Mouse (Mus musculus): ENCODE measurements around the gene Nwd2. TPM values are rescaled to one million over a fixed set of nuclear protein-coding genes. Genes with fewer than 3 reads are reported as not detected.

Gene Nwd2
- polyA plus RNA-seq, 1 experiment: not detected

GRCm38 (mm10) chr5:63831054-63831453, 182.2 kb downstream of the Nwd2 start:
- TF ChIP-seq CTCF (IDR thresholded peaks at IDR 0.05; ENCODE audit: insufficient read depth, low read depth, low read length): no peak
- TF ChIP-seq POLR2A (IDR thresholded peaks at IDR 0.05; ENCODE audit: insufficient read depth, low read depth, low read length): no peak
- Histone ChIP-seq H3K4me3 (ENCODE audit: insufficient read depth, low read depth, low read length) (no peak overlapping the region), H3K27ac (ENCODE audit: insufficient read depth, low read depth, low read length) (no peak overlapping the region), H3K4me1 (ENCODE audit: control insufficient read depth, insufficient read depth, low read length) (no peaks in the 10 kb centered on the region)
- WGBS: 78% methylated on average over 4 of the region's 4 CpGs

GRCm38 (mm10) chr5:63833955-63834354, 185.1 kb downstream of the Nwd2 start:
- 71% methylated on average over 5 of the region's 5 CpGs for WGBS
- no peaks in the 10 kb centered on the region for H3K4me1 ChIP-seq (ENCODE audit: control insufficient read depth, insufficient read depth, low read length)
- no peak overlapping the region for H3K27ac ChIP-seq (ENCODE audit: insufficient read depth, low read depth, low read length)
- TF ChIP-seq POLR2A (IDR thresholded peaks at IDR 0.05; ENCODE audit: insufficient read depth, low read depth, low read length): no peak
- TF ChIP-seq CTCF (IDR thresholded peaks at IDR 0.05; ENCODE audit: insufficient read depth, low read depth, low read length): no peak
- no peak overlapping the region for H3K4me3 ChIP-seq (ENCODE audit: insufficient read depth, low read depth, low read length)

DNA sequence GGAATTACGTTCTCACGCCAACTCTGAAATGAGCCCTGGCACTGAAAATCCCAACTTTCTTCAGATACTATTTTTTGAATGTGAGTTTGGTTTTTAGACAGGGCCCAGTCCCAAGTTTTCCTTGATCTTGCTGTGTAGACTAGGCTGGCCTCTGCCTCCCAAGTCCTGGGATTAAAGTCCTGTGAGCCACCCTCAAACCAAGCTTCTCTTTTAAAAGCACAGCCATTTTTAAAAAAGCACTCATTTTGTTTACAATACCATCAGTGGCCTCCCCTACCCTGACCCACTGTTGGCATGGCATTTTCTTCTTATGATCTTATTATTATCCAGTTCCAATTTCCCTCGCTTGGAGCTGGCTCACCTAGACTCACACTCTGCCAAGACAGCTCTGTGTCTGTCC, 185.5 kb downstream of the Nwd2 start:
- H3K27ac ChIP-seq (ENCODE audit: insufficient read depth, low read depth, low read length): no peak overlapping the region
- WGBS: 64% methylated on average over 3 of the region's 3 CpGs
- no peaks in the 10 kb centered on the region for H3K4me1 ChIP-seq (ENCODE audit: control insufficient read depth, insufficient read depth, low read length)
- TF ChIP-seq CTCF (IDR thresholded peaks at IDR 0.05; ENCODE audit: insufficient read depth, low read depth, low read length): no peak
- no peak for TF ChIP-seq POLR2A (IDR thresholded peaks at IDR 0.05; ENCODE audit: insufficient read depth, low read depth, low read length)
- no peak overlapping the region for H3K4me3 ChIP-seq (ENCODE audit: insufficient read depth, low read depth, low read length)

DNA sequence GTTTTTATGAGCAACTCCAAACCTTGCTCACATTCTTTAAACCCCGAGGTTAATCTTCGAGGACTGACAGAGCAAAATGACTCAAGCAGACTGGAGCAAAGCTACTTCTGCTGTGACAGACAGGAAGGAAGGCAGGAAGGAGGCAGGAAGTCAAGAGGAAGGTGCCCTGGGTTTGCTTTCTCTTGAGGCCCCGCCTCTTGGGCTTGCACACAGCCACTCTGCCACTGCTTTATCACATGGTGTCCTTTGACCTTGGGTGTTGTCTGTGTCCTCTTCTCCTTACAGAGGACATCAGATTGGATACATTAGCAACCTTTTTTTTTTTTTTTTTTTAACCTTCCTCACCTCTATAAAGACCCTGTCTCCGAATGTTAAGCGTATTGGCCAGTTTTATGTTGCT, 188.2 kb downstream of the Nwd2 start:
- 80% methylated on average over 5 of the region's 5 CpGs for WGBS
- TF ChIP-seq POLR2A (IDR thresholded peaks at IDR 0.05; ENCODE audit: insufficient read depth, low read depth, low read length) (no peak), CTCF (IDR thresholded peaks at IDR 0.05; ENCODE audit: insufficient read depth, low read depth, low read length) (no peak)

GRCm38 (mm10) chr5:63837851-63838250, 188.9 kb downstream of the Nwd2 start:
- H3K4me1 ChIP-seq (ENCODE audit: control insufficient read depth, insufficient read depth, low read length): peaks cover 3% of the 10 kb centered on the region; the same call in 1 of the 2 replicates
- TF ChIP-seq CTCF (IDR thresholded peaks at IDR 0.05; ENCODE audit: insufficient read depth, low read depth, low read length) (no peak), POLR2A (IDR thresholded peaks at IDR 0.05; ENCODE audit: insufficient read depth, low read depth, low read length) (no peak)
- 97% methylated on average over 2 of the region's 2 CpGs for WGBS

More for the DNA sequence above, 188.2 kb downstream of the Nwd2 start:
- H3K27ac ChIP-seq (ENCODE audit: insufficient read depth, low read depth, low read length): no peak overlapping the region
- no peak overlapping the region for H3K4me3 ChIP-seq (ENCODE audit: insufficient read depth, low read depth, low read length)
- peaks cover 3% of the 10 kb centered on the region; the same call in 1 of the 2 replicates for H3K4me1 ChIP-seq (ENCODE audit: control insufficient read depth, insufficient read depth, low read length)

DNA sequence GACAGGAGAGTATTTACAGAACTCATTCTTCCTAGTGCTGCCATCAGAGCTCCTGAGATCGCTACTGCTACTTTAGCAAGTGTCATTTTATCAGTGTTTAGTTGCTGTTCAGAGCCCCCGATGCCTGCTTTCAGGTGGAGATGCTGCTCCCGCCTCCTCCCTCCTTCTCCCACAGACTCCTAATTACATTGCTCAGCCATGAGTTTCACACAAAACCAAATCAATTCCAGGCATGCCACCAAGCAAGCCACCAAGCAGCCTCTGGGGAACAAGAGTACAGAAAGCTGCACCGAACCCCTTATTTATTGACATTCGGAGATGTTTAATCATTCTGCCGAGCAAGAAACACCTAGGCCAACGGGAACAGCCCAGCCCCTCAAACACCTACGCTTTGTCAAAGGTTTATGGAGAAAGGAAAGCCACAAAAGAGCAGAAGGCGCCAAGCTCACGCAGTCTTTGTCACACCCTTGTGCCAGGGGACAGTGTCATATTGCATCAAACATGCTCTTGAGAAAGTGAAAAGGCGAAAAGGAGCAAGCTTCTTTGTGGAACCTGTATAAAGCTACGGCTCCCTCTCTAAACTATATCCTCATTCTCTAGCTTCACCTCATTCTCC, 191.0 kb downstream of the Nwd2 start:
- WGBS: 67% methylated on average over 12 of the region's 12 CpGs
- Histone ChIP-seq H3K4me1 (ENCODE audit: control insufficient read depth, insufficient read depth, low read length) (peaks cover 3% of the 10 kb centered on the region; the same call in 1 of the 2 replicates), H3K4me3 (ENCODE audit: insufficient read depth, low read depth, low read length) (no peak overlapping the region), H3K27ac (ENCODE audit: insufficient read depth, low read depth, low read length) (no peak overlapping the region)
- TF ChIP-seq POLR2A (IDR thresholded peaks at IDR 0.05; ENCODE audit: insufficient read depth, low read depth, low read length): no peak
- no peak for TF ChIP-seq CTCF (IDR thresholded peaks at IDR 0.05; ENCODE audit: insufficient read depth, low read depth, low read length)

More at GRCm38 (mm10) chr5:63837851-63838250, 188.9 kb downstream of the Nwd2 start:
- Histone ChIP-seq H3K27ac (ENCODE audit: insufficient read depth, low read depth, low read length) (no peak overlapping the region), H3K4me3 (ENCODE audit: insufficient read depth, low read depth, low read length) (no peak overlapping the region)

- Histone ChIP-seq H3K4me1 (ENCODE audit: control insufficient read depth, insufficient read depth, low read length) (no peaks in the 10 kb centered on the region), H3K27ac (ENCODE audit: insufficient read depth, low read depth, low read length) (no peak overlapping the region), H3K4me3 (ENCODE audit: insufficient read depth, low read depth, low read length) (no peak overlapping the region)
- 93% methylated on average over 8 of the region's 8 CpGs for WGBS
- no peak for TF ChIP-seq CTCF (IDR thresholded peaks at IDR 0.05; ENCODE audit: insufficient read depth, low read depth, low read length)
- TF ChIP-seq POLR2A (IDR thresholded peaks at IDR 0.05; ENCODE audit: insufficient read depth, low read depth, low read length): no peak
Observed at GRCm38 (mm10) chr5:63847080-63847479, 198.2 kb downstream of the Nwd2 start.

- no peak overlapping the region for H3K27ac ChIP-seq (ENCODE audit: insufficient read depth, low read depth, low read length)
- WGBS: 88% methylated on average over 13 of the region's 13 CpGs
- H3K4me1 ChIP-seq (ENCODE audit: control insufficient read depth, insufficient read depth, low read length): no peaks in the 10 kb centered on the region
- TF ChIP-seq POLR2A (IDR thresholded peaks at IDR 0.05; ENCODE audit: insufficient read depth, low read depth, low read length) (no peak), CTCF (IDR thresholded peaks at IDR 0.05; ENCODE audit: insufficient read depth, low read depth, low read length) (no peak)
- H3K4me3 ChIP-seq (ENCODE audit: insufficient read depth, low read depth, low read length): no peak overlapping the region
Observed at GRCm38 (mm10) chr5:63847541-63848226, 198.8 kb downstream of the Nwd2 start.

- TF ChIP-seq POLR2A (IDR thresholded peaks at IDR 0.05; ENCODE audit: insufficient read depth, low read depth, low read length) (no peak), CTCF (IDR thresholded peaks at IDR 0.05; ENCODE audit: insufficient read depth, low read depth, low read length) (no peak)
- H3K4me1 ChIP-seq (ENCODE audit: control insufficient read depth, insufficient read depth, low read length): no peaks in the 10 kb centered on the region
- no peak overlapping the region for H3K4me3 ChIP-seq (ENCODE audit: insufficient read depth, low read depth, low read length)
- H3K27ac ChIP-seq (ENCODE audit: insufficient read depth, low read depth, low read length): no peak overlapping the region
- 94% methylated on average over 8 of the region's 8 CpGs for WGBS
Observed at GRCm38 (mm10) chr5:63858901-63859300, 210.0 kb downstream of the Nwd2 start.

Other genes starting within 250 kb of the Nwd2 start
- not detected in 2 replicates for gene 0610040J01Rik, start 163.3 kb downstream of the Nwd2 start, polyA plus RNA-seq (2012; ENCODE audit: insufficient read depth, insufficient read length, low replicate concordance, missing spikeins)